Mouse (Mus musculus) liver, adult 2 months (tissue): ENCODE measurements around the gene Nfkb1. TPM values are rescaled to one million over a fixed set of nuclear protein-coding genes. Genes with fewer than 3 reads are reported as not detected.

Source experiments
- DNase-seq: peaks from one replicate; pipeline ENCODE4 v3.0.0-alpha.2; 2011; ENCODE audit warnings: low read depth, low spot score; ENCODE audit errors: extremely low read depth
- H3K27ac ChIP-seq: fragments of 200-500 bp; replicated peaks from 2 replicates; pipeline ENCODE4 v1.5.1; 2012; ENCODE audit warnings: low read depth, mild to moderate bottlenecking, control low read depth, inconsistent platforms, low read length; ENCODE audit not compliant: insufficient read depth
- H3K27me3 ChIP-seq: fragments of 200-500 bp; 2 replicates; pipeline ENCODE4 v1.6.1; 2012; ENCODE audit warnings: mild to moderate bottlenecking, moderate library complexity, low read length, inconsistent platforms; ENCODE audit not compliant: control insufficient read depth, insufficient read depth
- H3K36me3 ChIP-seq: fragments of 200-500 bp; 2 replicates; pipeline ENCODE4 v1.6.1; 2012; ENCODE audit warnings: low read length, inconsistent platforms; ENCODE audit not compliant: control insufficient read depth, insufficient read depth
- H3K4me1 ChIP-seq: fragments of 200-500 bp; 2 replicates; pipeline ENCODE4 v1.6.1; 2011; ENCODE audit warnings: low read length; ENCODE audit not compliant: control insufficient read depth, insufficient read depth
- H3K4me3 ChIP-seq: fragments of 200-500 bp; 2 replicates; pipeline ENCODE4 v1.5.1; 2011; ENCODE audit warnings: low read depth, mild to moderate bottlenecking, control low read depth, low read length, moderate library complexity; ENCODE audit not compliant: insufficient read depth
- H3K79me2 ChIP-seq: fragments of 200-500 bp; 2 replicates; pipeline ENCODE4 v1.6.1; 2012; ENCODE audit warnings: inconsistent platforms, mild to moderate bottlenecking, low read length, moderate library complexity; ENCODE audit not compliant: control insufficient read depth, insufficient read depth
- H3K9ac ChIP-seq: fragments of 200-500 bp; 2 replicates; pipeline ENCODE4 v1.6.1; 2012; ENCODE audit warnings: low read depth, mild to moderate bottlenecking, control low read depth, inconsistent platforms, low read length
- CTCF ChIP-seq: fragments of 200-500 bp; IDR thresholded peaks from 2 replicates; pipeline ENCODE4 v1.5.1; 2011; ENCODE audit warnings: low read depth, low read length, control low read depth
- POLR2A ChIP-seq: fragments of 200-500 bp; IDR thresholded peaks from 2 replicates; pipeline ENCODE4 v1.6.1; 2011; ENCODE audit warnings: low read length, control low read depth; ENCODE audit not compliant: insufficient read depth; ENCODE audit errors: extremely low read depth
- WGBS: fragments of 180-500 bp; shearing (Covaris S2); methylation state at CpG from one replicate; pipeline ENCODE4 v1.1.7; 2018; 5-methylcytosine and 5-hydroxymethylcytosine counted together
- polyA plus RNA-seq: library from polyadenylated mRNA; depleted of rRNA; stranded (reverse); fragments of >200 nt; gene quantifications from 2 replicates; pipeline ENCODE4 v1.2.3, GENCODE M21; 2012
- total RNA-seq: library from RNA; depleted of rRNA; stranded (reverse); fragments of >200 nt; gene quantifications from 2 replicates; pipeline ENCODE4 v1.2.3, GENCODE M21; 2014

Gene Nfkb1
- total and polyA plus RNA-seq, 2 experiments: 19.5 to 24.5 TPM

- Histone ChIP-seq H3K79me2 (no peaks in the 10 kb centered on the region), H3K4me1 (no peaks in the 10 kb centered on the region; the same call in 1 of the 2 replicates), H3K4me3 (no peak overlapping the region), H3K9ac (no peak overlapping the region), H3K27ac (no peak overlapping the region), H3K36me3 (no peaks in the 10 kb centered on the region), H3K27me3 (no peaks in the 10 kb centered on the region)
- TF ChIP-seq POLR2A: no peak
- TF ChIP-seq CTCF: no peak
- WGBS: 61% methylated on average over 9 of the region's 9 CpGs
- no peak for DNase-seq
Observed at GRCm38 (mm10) chr3:135730790-135731189, 39.4 kb upstream of the Nfkb1 start.

GRCm38 (mm10) chr3:135729575-135729974 lies 38.2 kb upstream of the Nfkb1 start:
- 11% methylated on average over 5 of the region's 5 CpGs for WGBS

GRCm38 (mm10) chr3:135728900-135729299 lies 37.6 kb upstream of the Nfkb1 start:
- H3K27me3 ChIP-seq: no peaks in the 10 kb centered on the region
- no peak overlapping the region for H3K9ac ChIP-seq
- no peaks in the 10 kb centered on the region for H3K36me3 ChIP-seq
- H3K27ac ChIP-seq: no peak overlapping the region
- TF ChIP-seq POLR2A: no peak
- no peak for TF ChIP-seq CTCF
- H3K4me3 ChIP-seq: no peak overlapping the region
- H3K4me1 ChIP-seq: no peaks in the 10 kb centered on the region; the same call in 1 of the 2 replicates
- H3K79me2 ChIP-seq: no peaks in the 10 kb centered on the region
- DNase-seq: peak; percentile 9
- WGBS: 56% methylated on average over 6 of the region's 6 CpGs

More at GRCm38 (mm10) chr3:135729575-135729974, 38.2 kb upstream of the Nfkb1 start:
- no peak overlapping the region for H3K27ac ChIP-seq
- no peaks in the 10 kb centered on the region; the same call in 1 of the 2 replicates for H3K4me1 ChIP-seq
- no peaks in the 10 kb centered on the region for H3K79me2 ChIP-seq
- no peak overlapping the region for H3K4me3 ChIP-seq
- no peaks in the 10 kb centered on the region for H3K27me3 ChIP-seq
- H3K9ac ChIP-seq: no peak overlapping the region
- no peaks in the 10 kb centered on the region for H3K36me3 ChIP-seq
- no peak for TF ChIP-seq POLR2A
- TF ChIP-seq CTCF: no peak
- DNase-seq: peak; percentile 83

- 94% methylated on average over 10 of the region's 10 CpGs for WGBS
- Histone ChIP-seq H3K27ac (no peak overlapping the region), H3K9ac (no peak overlapping the region), H3K4me1 (no peaks in the 10 kb centered on the region; the same call in 1 of the 2 replicates), H3K4me3 (no peak overlapping the region), H3K27me3 (no peaks in the 10 kb centered on the region), H3K36me3 (no peaks in the 10 kb centered on the region), H3K79me2 (no peaks in the 10 kb centered on the region)
- TF ChIP-seq CTCF: no peak
- TF ChIP-seq POLR2A: no peak
- DNase-seq: no peak
Observed at GRCm38 (mm10) chr3:135727339-135727738, 36.0 kb upstream of the Nfkb1 start.

- H3K4me3 ChIP-seq: no peak overlapping the region
- 83% methylated on average over 7 of the region's 7 CpGs for WGBS
Observed at GRCm38 (mm10) chr3:135726521-135727275, 35.4 kb upstream of the Nfkb1 start.

DNA sequence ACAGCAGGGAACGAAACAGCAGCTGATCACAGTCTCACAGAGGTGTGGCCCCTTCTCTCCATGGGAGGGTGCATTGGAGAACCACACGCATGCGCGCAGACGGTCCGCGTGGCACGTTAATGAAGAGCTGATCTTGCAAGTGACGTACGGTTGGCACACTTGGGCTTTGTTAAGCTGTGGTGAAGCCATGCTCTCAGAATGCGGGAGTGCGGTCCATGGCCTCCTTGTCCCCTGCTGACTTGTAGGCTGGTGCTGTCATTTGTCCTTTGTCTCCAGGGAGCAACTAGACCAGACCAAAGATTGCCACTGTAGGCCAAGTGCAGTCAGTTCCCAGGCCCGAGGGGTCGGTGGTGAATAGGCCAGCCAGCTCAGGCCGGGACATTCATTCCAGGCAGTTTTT lies 34.7 kb upstream of the Nfkb1 start:
- Histone ChIP-seq H3K4me3 (no peak overlapping the region), H3K4me1 (no peaks in the 10 kb centered on the region; the same call in 1 of the 2 replicates), H3K9ac (no peak overlapping the region), H3K27ac (no peak overlapping the region), H3K36me3 (no peaks in the 10 kb centered on the region), H3K27me3 (no peaks in the 10 kb centered on the region), H3K79me2 (no peaks in the 10 kb centered on the region)
- WGBS: 88% methylated on average over 15 of the region's 15 CpGs
- no peak for DNase-seq
- TF ChIP-seq POLR2A: no peak

More at GRCm38 (mm10) chr3:135726521-135727275, 35.4 kb upstream of the Nfkb1 start:
- no peak for TF ChIP-seq POLR2A
- H3K27me3 ChIP-seq: no peaks in the 10 kb centered on the region
- no peak overlapping the region for H3K27ac ChIP-seq
- no peaks in the 10 kb centered on the region; the same call in 1 of the 2 replicates for H3K4me1 ChIP-seq
- DNase-seq: no peak
- no peaks in the 10 kb centered on the region for H3K36me3 ChIP-seq
- no peak overlapping the region for H3K9ac ChIP-seq
- H3K79me2 ChIP-seq: no peaks in the 10 kb centered on the region
